Mouse (Mus musculus) cerebellum, adult (tissue): ENCODE results near the gene Tmtc2.

Experiments
- ATAC-seq: cut with Nextera tagmentation; 2 replicates; pipeline ENCODE4 v1.9.2; 2017; ENCODE audit warnings: mild to moderate bottlenecking, moderate library complexity, mixed read lengths; ENCODE audit not compliant: insufficient number of reproducible peaks, low FRiP score, low TSS enrichment

The Tmtc2 gene

DNA sequence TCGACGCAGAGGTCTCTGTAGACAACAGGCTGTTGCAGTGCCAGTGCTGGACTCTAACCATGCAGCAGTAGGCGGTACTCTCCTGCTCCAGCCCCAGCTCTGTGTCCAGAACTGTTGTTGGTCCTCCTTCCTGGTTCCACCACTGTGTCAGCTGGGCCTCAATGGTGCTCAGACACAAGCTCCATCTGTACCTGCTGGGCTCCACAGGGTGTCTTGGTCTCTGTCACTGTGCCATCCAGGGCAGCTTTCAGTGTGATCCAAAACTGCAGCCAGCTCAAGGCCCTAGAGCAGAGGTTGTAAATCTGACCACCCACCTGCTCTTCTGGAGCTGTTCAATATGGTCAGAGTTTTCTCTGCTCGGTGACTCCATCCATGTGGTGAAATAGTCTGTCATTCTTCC, 68.2 kb downstream of the Tmtc2 start:
- ATAC-seq: peak; percentile 57

- ATAC-seq: no peak
Measured at GRCm38 (mm10) chr10:105504472-105504871, 69.8 kb downstream of the Tmtc2 start.

- ATAC-seq: no peak
Measured at GRCm38 (mm10) chr10:105501736-105502135, 72.5 kb downstream of the Tmtc2 start.

GRCm38 (mm10) chr10:105500482-105500881, 73.8 kb downstream of the Tmtc2 start:
- ATAC-seq: no peak

GRCm38 (mm10) chr10:105495248-105495647, 79.0 kb downstream of the Tmtc2 start:
- ATAC-seq: no peak

GRCm38 (mm10) chr10:105492485-105492884, 81.8 kb downstream of the Tmtc2 start:
- no peak for ATAC-seq

GRCm38 (mm10) chr10:105490748-105491147, 83.5 kb downstream of the Tmtc2 start:
- ATAC-seq: no peak

- no peak for ATAC-seq
Measured at GRCm38 (mm10) chr10:105489970-105490735, 84.1 kb downstream of the Tmtc2 start.

DNA sequence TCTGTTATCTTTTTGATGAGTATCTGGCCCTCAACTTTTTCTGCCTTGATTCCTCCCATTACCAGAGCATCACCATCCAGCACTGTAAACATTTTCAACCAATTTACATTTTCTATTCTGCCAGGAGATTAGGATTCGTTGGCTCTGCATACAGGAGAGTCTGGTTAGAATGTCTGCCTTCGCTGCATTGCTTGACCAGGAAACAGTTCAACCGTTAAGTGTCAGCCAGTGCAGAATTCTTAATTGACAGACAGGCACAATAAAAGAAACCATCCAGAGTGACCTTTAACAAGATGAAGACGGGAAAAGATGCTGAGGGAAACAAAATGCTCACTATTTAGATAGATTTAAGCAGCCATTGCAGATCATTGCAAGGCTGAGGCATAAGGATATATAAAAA, 87.3 kb downstream of the Tmtc2 start:
- no peak for ATAC-seq

- ATAC-seq: no peak
Measured at GRCm38 (mm10) chr10:105484355-105485094, 89.7 kb downstream of the Tmtc2 start.

- ATAC-seq: no peak
Measured at GRCm38 (mm10) chr10:105479771-105480170, 94.5 kb downstream of the Tmtc2 start.

DNA sequence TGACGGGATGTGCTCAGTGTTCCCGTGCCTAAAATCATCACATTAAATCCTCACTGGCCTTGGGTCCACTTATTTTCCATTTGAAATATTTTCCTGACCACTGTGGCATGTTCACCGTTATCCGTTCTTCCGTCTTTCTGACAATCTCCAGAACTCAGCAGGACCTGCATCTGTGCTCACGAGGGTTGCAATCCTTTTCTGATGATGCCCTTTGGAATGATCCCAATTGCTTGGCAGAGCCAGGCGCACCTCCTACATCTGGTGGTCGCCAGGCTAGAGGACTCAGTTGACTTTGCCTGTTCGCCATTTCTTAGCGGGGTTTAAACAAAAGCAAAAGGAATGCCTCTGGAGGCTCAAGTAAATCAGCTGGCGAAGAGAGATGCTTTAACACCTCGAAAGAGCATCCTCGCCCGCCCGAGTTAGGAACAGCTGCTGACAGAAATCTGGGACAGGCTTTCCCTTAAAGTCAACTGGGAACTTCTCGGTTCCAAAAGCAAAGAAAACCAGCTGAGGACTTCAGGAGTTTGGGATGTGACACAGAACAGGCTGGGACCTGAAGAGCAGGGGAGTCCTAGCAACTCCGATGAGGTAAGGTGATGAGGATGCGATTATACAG, 96.5 kb downstream of the Tmtc2 start:
- ATAC-seq: 0 out of 2 replicates have a peak, but pooled peaks have one; percentile 6

DNA sequence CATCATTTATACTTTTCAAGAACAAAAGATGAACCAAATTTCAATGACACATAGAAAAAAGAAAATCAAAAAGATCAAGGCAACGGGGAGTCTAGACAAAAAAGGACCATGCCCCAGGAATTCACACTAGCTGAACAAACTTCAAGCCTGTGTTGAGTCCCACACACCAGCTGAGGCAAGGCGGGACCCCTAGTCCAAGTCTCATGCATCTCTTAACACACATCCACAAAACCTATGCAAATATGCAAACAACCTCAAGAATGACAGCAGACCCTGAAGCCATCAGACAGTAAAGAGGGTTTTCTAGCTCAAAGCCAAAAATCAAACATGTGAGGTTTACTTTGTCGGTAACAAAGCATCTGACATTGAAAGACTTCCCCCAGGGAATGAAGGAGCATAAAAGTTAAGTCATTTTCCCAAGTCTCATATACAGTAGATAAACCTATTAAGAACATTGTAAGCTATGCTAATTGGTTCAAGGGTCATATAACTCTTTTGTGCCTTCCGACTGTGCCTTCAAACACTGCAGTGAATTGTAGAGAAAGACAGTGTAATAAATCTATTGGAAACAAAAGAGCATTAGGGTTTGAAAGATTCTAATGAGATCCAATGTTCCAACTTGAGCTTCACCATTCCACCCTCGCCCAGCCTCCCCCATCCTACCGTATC, 100.0 kb downstream of the Tmtc2 start:
- ATAC-seq: no peak

GRCm38 (mm10) chr10:105464378-105464777, 109.9 kb downstream of the Tmtc2 start:
- ATAC-seq: no peak

- ATAC-seq: no peak
Measured at GRCm38 (mm10) chr10:105453441-105453840, 120.8 kb downstream of the Tmtc2 start.

GRCm38 (mm10) chr10:105447191-105447590, 127.1 kb downstream of the Tmtc2 start:
- ATAC-seq: no peak

DNA sequence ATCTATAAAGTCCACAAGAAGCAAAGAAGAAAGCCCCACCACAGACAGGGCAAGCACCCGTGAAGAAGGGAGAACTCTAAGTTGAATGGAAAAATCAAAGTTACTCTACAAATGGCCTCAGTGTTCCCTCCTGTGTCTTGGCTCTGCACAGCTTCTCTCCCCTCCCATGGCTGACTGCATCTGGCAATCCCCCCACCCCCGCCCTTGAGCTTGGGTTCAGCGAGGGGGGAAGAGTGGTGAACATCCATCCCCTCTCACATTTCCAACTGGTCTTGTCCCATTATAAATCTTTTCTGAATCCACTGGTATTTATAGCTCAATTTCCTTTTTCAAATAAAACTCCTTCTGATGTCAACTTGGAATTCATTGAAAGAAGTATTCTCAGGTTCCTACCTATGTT, 129.9 kb downstream of the Tmtc2 start:
- no peak for ATAC-seq

- ATAC-seq: no peak
Measured at GRCm38 (mm10) chr10:105434879-105435278, 139.4 kb downstream of the Tmtc2 start.

DNA sequence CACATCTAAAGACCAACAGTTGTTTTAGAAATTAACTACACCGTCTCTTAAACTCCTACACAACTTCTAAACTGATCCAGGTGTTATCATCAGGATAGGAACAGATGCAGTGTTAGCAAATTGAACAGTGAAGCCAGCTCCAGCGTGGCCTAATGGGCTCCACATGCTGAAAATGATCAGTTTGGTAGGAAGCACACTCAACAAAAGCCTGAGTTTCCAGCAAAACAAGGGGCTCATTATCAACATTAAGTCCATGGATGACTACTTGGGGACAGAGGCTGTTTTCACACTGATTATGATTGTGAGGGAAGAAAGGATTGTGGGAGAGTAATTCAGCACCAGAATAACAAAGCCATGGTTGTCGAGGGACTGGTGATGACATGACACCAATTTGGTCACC, 143.4 kb downstream of the Tmtc2 start:
- ATAC-seq: no peak

DNA sequence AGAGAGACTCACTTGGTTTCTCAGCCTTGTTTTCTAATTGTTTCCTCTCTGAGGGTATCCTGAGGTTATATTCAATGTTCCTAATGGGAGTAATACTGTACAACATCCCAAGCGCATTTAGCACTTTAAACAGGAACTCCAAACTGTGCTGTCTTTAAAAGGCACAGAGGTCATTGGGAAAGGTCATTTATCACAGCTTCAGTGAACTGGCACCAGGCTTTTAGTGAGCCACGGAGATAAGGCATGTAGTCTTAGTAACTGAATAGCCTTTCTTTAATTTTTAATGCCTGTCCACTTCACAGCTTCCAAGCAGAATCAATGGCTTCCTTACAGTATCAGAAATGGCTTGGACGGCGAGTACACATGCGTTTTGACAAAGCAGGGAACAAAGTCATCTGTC, 144.0 kb downstream of the Tmtc2 start:
- no peak for ATAC-seq

DNA sequence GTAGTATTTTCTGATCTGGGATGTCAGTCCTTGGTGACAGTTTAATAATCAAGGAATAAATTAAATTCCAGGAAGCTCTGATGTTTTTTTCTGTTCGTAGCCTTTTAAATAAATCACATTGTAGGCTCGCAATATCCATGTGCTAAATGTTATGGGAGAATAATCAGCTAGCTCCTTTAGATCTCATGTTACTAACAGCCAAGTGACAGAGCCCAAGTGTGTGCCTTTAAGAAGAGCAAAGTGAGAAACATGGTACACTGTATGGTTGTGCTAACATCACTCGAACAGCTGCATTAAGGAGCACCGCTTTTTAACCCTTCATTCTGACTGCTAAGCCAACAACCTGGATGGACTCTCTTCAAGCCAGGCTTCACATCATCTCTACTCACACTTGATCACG, 146.2 kb downstream of the Tmtc2 start:
- no peak for ATAC-seq
